Comparison of ENCODE assay signal across 8 mouse cellular contexts in the genomic region with DNA sequence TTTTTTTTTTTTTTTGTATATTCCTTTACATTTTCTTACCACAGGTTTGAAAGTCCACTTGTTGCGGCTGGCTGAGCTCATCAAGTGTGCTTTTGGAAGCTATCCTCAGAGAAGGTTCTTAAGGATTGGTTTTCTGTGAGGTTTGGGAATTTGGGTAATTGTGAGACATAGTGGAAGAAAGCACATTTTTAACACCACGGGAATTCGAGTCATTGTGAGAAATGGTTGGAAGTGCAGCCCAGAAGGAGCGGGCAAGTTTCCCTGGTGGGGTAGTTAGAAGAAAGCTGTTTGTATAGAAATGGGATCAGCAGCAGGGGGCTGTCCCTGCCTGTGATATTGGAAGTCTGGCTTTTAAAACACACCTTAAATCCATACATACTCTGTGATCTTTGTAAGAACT. TPM values are rescaled to one million over a fixed set of nuclear protein-coding genes. Genes with fewer than 3 reads are reported as not detected.
DNase-seq lines count a peak whose midpoint lies in the region; ATAC-seq lines count a peak whose summit lies in the region.

No protein-coding gene starts in this region.

- 7% methylated on average over 4 of the region's 4 CpGs for WGBS in limb, embryonic 13.5 days
- 10% methylated on average over 4 of the region's 4 CpGs for WGBS in stomach, embryonic 16.5 days

- no peaks in the 10 kb centered on the region for H3K27me3 ChIP-seq in limb, embryonic 13.5 days
- no peaks in the 10 kb centered on the region for H3K27me3 ChIP-seq in stomach, embryonic 16.5 days (ENCODE audit: control insufficient read depth, insufficient read depth, low read length)

- peak; percentile 26 for DNase-seq in cerebellum, adult 9-11 months
- no peak for DNase-seq in cerebellum, postnatal 25 days
- DNase-seq in retina, postnatal 1 day: peak; percentile 4
- no peak for DNase-seq in retina, embryonic 14.5 days (ENCODE audit: low spot score)
- DNase-seq in thymus, postnatal 10 days (ENCODE audit: low spot score in 2 of 2): no peak
- no peak for DNase-seq in adrenal gland, postnatal 25 days

- peaks cover 20% of the 10 kb centered on the region for H3K36me3 ChIP-seq in limb, embryonic 13.5 days
- H3K36me3 ChIP-seq in stomach, embryonic 16.5 days (ENCODE audit: control insufficient read depth, insufficient read depth, low read length): no peaks in the 10 kb centered on the region

- H3K9ac ChIP-seq in limb, embryonic 13.5 days: peak overlapping the region; percentile 89
- H3K9ac ChIP-seq in stomach, embryonic 16.5 days (ENCODE audit: low read length): peak overlapping the region; percentile 95

- H3K9me3 ChIP-seq in limb, embryonic 13.5 days: no peaks in the 10 kb centered on the region
- no peaks in the 10 kb centered on the region for H3K9me3 ChIP-seq in stomach, embryonic 16.5 days (replicated peaks; ENCODE audit: control insufficient read depth, low read length)

- peak overlapping the region; percentile 94 for H3K4me3 ChIP-seq in limb, embryonic 13.5 days
- H3K4me3 ChIP-seq in stomach, embryonic 16.5 days (replicated peaks; ENCODE audit: low read length): peak overlapping the region; percentile 89

- H3K4me2 ChIP-seq in limb, embryonic 13.5 days (replicated peaks): peak overlapping the region; percentile 72
- peak overlapping the region; percentile 73 for H3K4me2 ChIP-seq in stomach, embryonic 16.5 days (ENCODE audit: low read depth, low read length)

- peaks cover 32% of the 10 kb centered on the region for H3K4me1 ChIP-seq in limb, embryonic 13.5 days
- H3K4me1 ChIP-seq in stomach, embryonic 16.5 days (ENCODE audit: control insufficient read depth, insufficient read depth, low read length): peaks cover 11% of the 10 kb centered on the region

- no peak for ATAC-seq in limb, embryonic 13.5 days (ENCODE audit: low FRiP score, low read depth)
- ATAC-seq in stomach, embryonic 16.5 days (ENCODE audit: insufficient read depth, low FRiP score): no peak

- no peak overlapping the region for H3K27ac ChIP-seq in limb, embryonic 13.5 days
- no peak overlapping the region for H3K27ac ChIP-seq in stomach, embryonic 16.5 days (ENCODE audit: low read length)

RNA-seq across cellular contexts. Expression of a gene that starts 0.9 kb away (rescaled TPM):
- 9.6 and 11.7 TPM in 2 replicates for polyA plus RNA-seq in limb, embryonic 13.5 days (2015; fragmentation: Nextera tagmentation; extraction: Ambion mirVana)
- polyA plus RNA-seq in stomach, embryonic 16.5 days (2015; fragmentation: Nextera tagmentation; extraction: Ambion mirVana): 3.4 TPM in 2 replicates
- total RNA-seq in adrenal gland, postnatal 25 days (2021): 53.4 and 55.2 TPM in 2 replicates

RNA-seq across cellular contexts. Expression of a gene that starts 3.0 kb away (rescaled TPM):
- polyA plus RNA-seq in limb, embryonic 13.5 days (2015; fragmentation: Nextera tagmentation; extraction: Ambion mirVana): 103 and 113 TPM in 2 replicates
- 75.1 and 81.9 TPM in 2 replicates for polyA plus RNA-seq in stomach, embryonic 16.5 days (2015; fragmentation: Nextera tagmentation; extraction: Ambion mirVana)
- total RNA-seq in adrenal gland, postnatal 25 days (2021): 17.7 and 22.8 TPM in 2 replicates

RNA-seq across cellular contexts. Expression of a gene that starts 27.7 kb away (rescaled TPM):
- 0.59 and 0.69 TPM in 2 replicates for polyA plus RNA-seq in limb, embryonic 13.5 days (2015; fragmentation: Nextera tagmentation; extraction: Ambion mirVana)
- polyA plus RNA-seq in stomach, embryonic 16.5 days (2015; fragmentation: Nextera tagmentation; extraction: Ambion mirVana): 0.22 and 0.25 TPM in 2 replicates
- total RNA-seq in adrenal gland, postnatal 25 days (2021): not detected in 2 replicates

RNA-seq across cellular contexts. Expression of a gene that starts 28.1 kb away (rescaled TPM):
- 73.4 and 80.7 TPM in 2 replicates for polyA plus RNA-seq in limb, embryonic 13.5 days (2015; fragmentation: Nextera tagmentation; extraction: Ambion mirVana)
- polyA plus RNA-seq in stomach, embryonic 16.5 days (2015; fragmentation: Nextera tagmentation; extraction: Ambion mirVana): 45.4 and 49.2 TPM in 2 replicates
- 24.8 and 39.6 TPM in 2 replicates for total RNA-seq in adrenal gland, postnatal 25 days (2021)

Comparison
In these comparisons a context has a peak if more than half of its experiments do, and no peak if none do; other contexts are left out.
1. DNase-seq: peak in cerebellum, adult 9-11 months (single experiment) and retina, postnatal 1 day (single experiment); none in cerebellum, postnatal 25 days (0 of 2), retina, embryonic 14.5 days (single experiment), thymus, postnatal 10 days (0 of 2) and adrenal gland, postnatal 25 days (single experiment).